Mouse (Mus musculus) cerebellum, adult 11 months (tissue): ENCODE results near the gene 4930452B06Rik.
"Not testable (repeated sequence)": the region's sequence is repeated elsewhere in the genome, so short reads cannot be mapped to it uniquely, and the experiment has no call there.

Experiments
- DNase-seq: peaks from one replicate; pipeline ENCODE4 v3.0.0; 2022

Gene 4930452B06Rik

GRCm38 (mm10) chr14:8665636-8666411 lies at the start of gene 4930452B06Rik:
Gene 4930452B06Rik, minus strand, starts transcription at chr14:8666240.
- DNase-seq: peak; percentile 17

GRCm38 (mm10) chr14:8712674-8713073 lies 46.6 kb upstream of the 4930452B06Rik start:
- DNase-seq: no peak

GRCm38 (mm10) chr14:8689451-8689850 lies 23.4 kb upstream of the 4930452B06Rik start:
- no peak for DNase-seq

- DNase-seq: no peak
Measured at GRCm38 (mm10) chr14:8688462-8688861, 22.4 kb upstream of the 4930452B06Rik start.

- DNase-seq: no peak
Measured at GRCm38 (mm10) chr14:8686185-8686584, 20.1 kb upstream of the 4930452B06Rik start.

GRCm38 (mm10) chr14:8679896-8680295 lies 13.9 kb upstream of the 4930452B06Rik start:
- DNase-seq: no peak

GRCm38 (mm10) chr14:8660359-8660758 lies 5.7 kb downstream of the 4930452B06Rik start:
- no peak for DNase-seq

- no peak for DNase-seq
Measured at GRCm38 (mm10) chr14:8641650-8642279, 24.3 kb downstream of the 4930452B06Rik start.

GRCm38 (mm10) chr14:8632211-8632610 lies 33.8 kb downstream of the 4930452B06Rik start:
- no peak for DNase-seq

GRCm38 (mm10) chr14:8628406-8628805 lies 37.6 kb downstream of the 4930452B06Rik start:
- no peak for DNase-seq

- no peak for DNase-seq
Measured at GRCm38 (mm10) chr14:8627481-8627880, 38.6 kb downstream of the 4930452B06Rik start.

- DNase-seq: no peak
Measured at GRCm38 (mm10) chr14:8621164-8621563, 44.9 kb downstream of the 4930452B06Rik start.

- no peak for DNase-seq
Measured at GRCm38 (mm10) chr14:8620580-8620979, 45.5 kb downstream of the 4930452B06Rik start.

- no peak for DNase-seq
Measured at GRCm38 (mm10) chr14:8615636-8616035, 50.4 kb downstream of the 4930452B06Rik start.

GRCm38 (mm10) chr14:8614430-8614829 lies 51.6 kb downstream of the 4930452B06Rik start:
- not testable (repeated sequence) for DNase-seq

GRCm38 (mm10) chr14:8612080-8612479 lies 54.0 kb downstream of the 4930452B06Rik start:
- no peak for DNase-seq

- no peak for DNase-seq
Measured at GRCm38 (mm10) chr14:8610108-8610507, 55.9 kb downstream of the 4930452B06Rik start.

- DNase-seq: peak; percentile 5
Measured at GRCm38 (mm10) chr14:8608559-8609171, 57.4 kb downstream of the 4930452B06Rik start.

- no peak for DNase-seq
Measured at GRCm38 (mm10) chr14:8604898-8605297, 61.1 kb downstream of the 4930452B06Rik start.

- no peak for DNase-seq
Measured at GRCm38 (mm10) chr14:8585031-8585430, 81.0 kb downstream of the 4930452B06Rik start.

- not testable (repeated sequence) for DNase-seq
Measured at GRCm38 (mm10) chr14:8551006-8551405, 115.0 kb downstream of the 4930452B06Rik start.

- DNase-seq: no peak
Measured at GRCm38 (mm10) chr14:8549108-8549507, 116.9 kb downstream of the 4930452B06Rik start.

- no peak for DNase-seq
Measured at GRCm38 (mm10) chr14:8536024-8536423, 130.0 kb downstream of the 4930452B06Rik start.

GRCm38 (mm10) chr14:8525232-8525631 lies 140.8 kb downstream of the 4930452B06Rik start:
- no peak for DNase-seq
